Mouse (Mus musculus) left cerebral cortex, adult 8-10 months (tissue): ENCODE data around the gene Olfr535. TPM values are rescaled to one million over a fixed set of nuclear protein-coding genes. Genes with fewer than 3 reads are reported as not detected.
"Not testable (repeated sequence)": the region's sequence is repeated elsewhere in the genome, so short reads cannot be mapped to it uniquely, and the experiment has no call there.

Experiments used
- DNase-seq, 2 experiments: peaks; one replicate each; pipeline ENCODE4 v3.0.0; 2022; ENCODE audit warnings: low spot score in 2 of 2
- total RNA-seq, 4 experiments: library from RNA; stranded (reverse); gene quantifications; 2 replicates each; pipeline ENCODE4 v1.2.4; 2022

Gene Olfr535
- total RNA-seq = not detected

GRCm38 (mm10) chr7:140483916-140484315 lies at the start of gene Olfr535:
Gene Olfr535 (plus strand): TSS chr7:140484216.
- no peak for DNase-seq

- no peak for DNase-seq
These were observed 40.9 kb upstream of the Olfr535 start for GRCm38 (mm10) chr7:140443141-140443540.

GRCm38 (mm10) chr7:140463070-140463469 lies 20.9 kb upstream of the Olfr535 start, which contains the start of gene Olfr533:
Gene Olfr533 (plus strand): TSS chr7:140463370.
- not testable (repeated sequence) for DNase-seq

GRCm38 (mm10) chr7:140477886-140478285 lies 6.1 kb upstream of the Olfr535 start:
- DNase-seq = peak in 1 of 2 experiments; percentile 15

- peak; percentile 3 to 83 for DNase-seq
These were observed 5.3 kb upstream of the Olfr535 start for GRCm38 (mm10) chr7:140478733-140479132.

GRCm38 (mm10) chr7:140488981-140489380 lies 5.0 kb downstream of the Olfr535 start:
- no peak for DNase-seq

GRCm38 (mm10) chr7:140494231-140494630 lies 10.2 kb downstream of the Olfr535 start:
- no peak for DNase-seq

- DNase-seq = no peak
These were observed 10.7 kb downstream of the Olfr535 start for GRCm38 (mm10) chr7:140494702-140495101.

- peak in 1 of 2 experiments; percentile 15 for DNase-seq
These were observed 23.5 kb downstream of the Olfr535 start, which contains the start of gene Olfr536 for GRCm38 (mm10) chr7:140507346-140508021. Gene Olfr536 (minus strand): TSS chr7:140507396.

- no peak for DNase-seq
These were observed 55.7 kb downstream of the Olfr535 start for GRCm38 (mm10) chr7:140539746-140540145.

Other genes starting within 250 kb of the Olfr535 start
- under 1 TPM in 2 of 4 experiments, not detected in 2; 0.17 to 0.32 TPM for gene 5830411N06Rik, start 236.9 kb upstream of the Olfr535 start, total RNA-seq
- gene Olfr525, start 163.4 kb upstream of the Olfr535 start, total RNA-seq = not detected
- gene Olfr527, start 150.2 kb upstream of the Olfr535 start, total RNA-seq = not detected
- gene Olfr60, start 122.5 kb upstream of the Olfr535 start, total RNA-seq = not detected
- not detected for gene Olfr530, start 107.9 kb upstream of the Olfr535 start, total RNA-seq
- gene Olfr531, start 81.3 kb upstream of the Olfr535 start, total RNA-seq = not detected
- not detected for gene Olfr532, start 62.6 kb upstream of the Olfr535 start, total RNA-seq
- gene Olfr533, start 20.8 kb upstream of the Olfr535 start, total RNA-seq = not detected
- not detected for gene Olfr536, start 23.2 kb downstream of the Olfr535 start, total RNA-seq
- not detected for gene Olfr538, start 83.7 kb downstream of the Olfr535 start, total RNA-seq
- gene Olfr46, start 117.1 kb downstream of the Olfr535 start, total RNA-seq = under 1 TPM in 2 of 4 experiments, not detected in 2; 0.07 to 0.08 TPM
- not detected for gene Olfr61, start 144.8 kb downstream of the Olfr535 start, total RNA-seq
- gene Olfr53, start 162.2 kb downstream of the Olfr535 start, total RNA-seq = not detected
- gene Olfr539, start 175.7 kb downstream of the Olfr535 start, total RNA-seq = under 1 TPM; 0.04 to 0.09 (median 0.07) TPM
- not detected for gene Olfr45, start 197.7 kb downstream of the Olfr535 start, total RNA-seq
- gene Olfr541, start 213.1 kb downstream of the Olfr535 start, total RNA-seq = not detected